Mouse (Mus musculus) ovary, adult 2 months (tissue): ENCODE results near the gene Usp30. TPM values are rescaled to one million over a fixed set of nuclear protein-coding genes. Genes with fewer than 3 reads are reported as not detected.

Experiments
- polyA plus RNA-seq: library from polyadenylated mRNA; depleted of rRNA; stranded (reverse); fragments of >200 nt; gene quantifications from 2 replicates; pipeline ENCODE4 v1.2.3, GENCODE M21; 2012; rRNA removed

Usp30 gene
- 27.5 and 40.6 TPM in 2 replicates for polyA plus RNA-seq

GRCm38 (mm10) chr5:114065161-114065560, at the start of gene Usp30:
Gene Usp30, plus strand, starts transcription at chr5:114065461.

DNA sequence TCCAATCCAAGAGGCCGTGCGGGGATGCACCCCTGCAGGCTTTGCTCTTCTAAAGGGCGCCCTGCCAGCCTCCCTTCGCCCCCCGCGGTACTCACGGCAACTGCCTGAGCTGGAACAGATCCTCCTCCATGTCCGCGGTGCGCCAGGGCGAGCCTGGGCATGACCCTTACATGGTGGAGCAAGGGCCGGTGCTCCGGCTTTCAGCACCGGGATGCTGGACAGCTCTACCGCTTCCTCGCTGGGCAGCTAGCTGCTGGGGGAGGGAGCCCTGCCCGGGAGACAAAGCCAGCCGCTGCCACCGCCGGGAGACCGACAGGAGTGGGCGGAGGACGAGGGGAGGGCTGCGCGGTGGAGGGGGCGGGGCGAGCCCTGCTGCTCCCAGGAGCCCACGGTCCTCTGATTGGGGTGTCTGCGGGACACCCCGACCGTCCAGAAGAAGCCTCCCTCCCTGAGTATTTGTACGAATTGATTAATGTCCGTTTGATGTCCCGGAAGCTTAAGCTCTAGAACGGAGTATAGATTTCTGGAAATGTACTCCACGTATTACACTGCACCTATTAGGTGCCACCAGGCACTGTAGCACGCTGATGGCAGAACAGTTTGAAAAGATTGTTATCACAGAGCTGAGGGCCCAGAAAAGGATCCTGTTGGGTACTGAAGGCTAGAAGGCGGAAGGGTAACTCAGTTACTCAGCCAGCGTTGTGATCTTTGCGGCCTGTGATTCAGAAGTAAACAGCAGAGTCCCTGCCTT, 26.0 kb downstream of the Usp30 start, which contains the start of gene Svop:
Svop (minus strand) TSS at position 514 of the 751 bp plus-strand sequence.

GRCm38 (mm10) chr5:114127374-114128349, 62.4 kb downstream of the Usp30 start, which contains the start of gene Alkbh2:
Gene Alkbh2, minus strand, starts transcription at chr5:114128218.

GRCm38 (mm10) chr5:114130211-114130605, 64.9 kb downstream of the Usp30 start, which contains the start of gene Ung:
Gene Ung, plus strand, starts transcription at chr5:114130386.

GRCm38 (mm10) chr5:114146028-114146888, 81.0 kb downstream of the Usp30 start, which contains the start of gene Acacb:
Gene Acacb, plus strand, starts transcription at chr5:114146535.

Other genes with a start within 250 kb of the Usp30 start
- gene Selplg, start 232.8 kb upstream of the Usp30 start, polyA plus RNA-seq, result 25.6 and 26.6 TPM in 2 replicates
- 76.6 and 79.5 TPM in 2 replicates for gene Coro1c, start 156.7 kb upstream of the Usp30 start, polyA plus RNA-seq
- 16.7 and 18.8 TPM in 2 replicates for gene Ssh1, start 71.6 kb upstream of the Usp30 start, polyA plus RNA-seq
- 0.90 and 1.00 TPM in 2 replicates for gene Dao, start 61.8 kb upstream of the Usp30 start, polyA plus RNA-seq
- 0.13 and 0.20 TPM in 2 replicates for gene Svop, start 26.1 kb downstream of the Usp30 start, polyA plus RNA-seq
- 15.4 and 19.7 TPM in 2 replicates for gene Alkbh2, start 62.8 kb downstream of the Usp30 start, polyA plus RNA-seq
- 19.1 and 26.7 TPM in 2 replicates for gene Ung, start 64.9 kb downstream of the Usp30 start, polyA plus RNA-seq
- gene Acacb, start 81.1 kb downstream of the Usp30 start, polyA plus RNA-seq, result 30.3 and 32.6 TPM in 2 replicates
- 0.92 and 2.1 TPM in 2 replicates for gene Foxn4, start 208.3 kb downstream of the Usp30 start, polyA plus RNA-seq
- 1.1 and 2.1 TPM in 2 replicates for gene Myo1h, start 223.7 kb downstream of the Usp30 start, polyA plus RNA-seq